Mouse (Mus musculus) lung, postnatal 0 days (tissue): ENCODE measurements around the gene Zfp558.
"Not testable (repeated sequence)": the region's sequence is repeated elsewhere in the genome, so short reads cannot be mapped to it uniquely, and the experiment has no call there.

Experiments used
- CTCF ChIP-seq: IDR thresholded peaks from 2 replicates; pipeline ENCODE4 v1.5.1; 2016; ENCODE audit warnings: antibody characterized with exemption, mild to moderate bottlenecking
- EP300 ChIP-seq: IDR thresholded peaks from 2 replicates; pipeline ENCODE4 v1.6.1; 2016; ENCODE audit warnings: antibody characterized with exemption, mild to moderate bottlenecking, control low read depth

DNA sequence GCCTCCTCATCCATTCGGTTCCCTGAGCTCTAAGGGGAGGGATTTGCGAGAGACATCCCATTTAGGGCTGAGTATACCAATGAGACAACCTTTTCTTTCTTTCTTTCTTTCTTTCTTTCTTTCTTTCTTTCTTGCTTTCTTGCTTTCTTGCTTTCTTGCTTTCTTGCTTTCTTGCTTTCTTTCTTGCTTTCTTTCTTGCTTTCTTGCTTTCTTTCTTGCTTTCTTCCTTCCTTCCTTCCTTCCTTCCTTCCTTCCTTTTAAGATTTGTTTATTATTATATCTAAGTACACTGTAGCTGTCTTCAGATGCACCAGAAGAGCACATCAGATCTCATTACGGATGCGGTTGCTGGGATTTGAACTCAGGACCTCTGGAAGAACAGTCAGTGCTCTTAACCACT, 65.7 kb downstream of the Zfp558 start:
- not testable (repeated sequence) for TF ChIP-seq CTCF, EP300
